Mouse (Mus musculus) layer of hippocampus, adult 18-20 months (tissue): ENCODE measurements at regions not wholly inside any gene's neighbourhood (a gene's known extent, or its start where the extent isn't known, plus 50 kb on each side); places are given as distances from the start of the nearest gene placed in this dataset.

ENCODE experiments used
- DNase-seq, 2 experiments: peaks; one replicate each; pipeline ENCODE4 v3.0.0; 2022; ENCODE audit warnings: low spot score in 2 of 2

DNA sequence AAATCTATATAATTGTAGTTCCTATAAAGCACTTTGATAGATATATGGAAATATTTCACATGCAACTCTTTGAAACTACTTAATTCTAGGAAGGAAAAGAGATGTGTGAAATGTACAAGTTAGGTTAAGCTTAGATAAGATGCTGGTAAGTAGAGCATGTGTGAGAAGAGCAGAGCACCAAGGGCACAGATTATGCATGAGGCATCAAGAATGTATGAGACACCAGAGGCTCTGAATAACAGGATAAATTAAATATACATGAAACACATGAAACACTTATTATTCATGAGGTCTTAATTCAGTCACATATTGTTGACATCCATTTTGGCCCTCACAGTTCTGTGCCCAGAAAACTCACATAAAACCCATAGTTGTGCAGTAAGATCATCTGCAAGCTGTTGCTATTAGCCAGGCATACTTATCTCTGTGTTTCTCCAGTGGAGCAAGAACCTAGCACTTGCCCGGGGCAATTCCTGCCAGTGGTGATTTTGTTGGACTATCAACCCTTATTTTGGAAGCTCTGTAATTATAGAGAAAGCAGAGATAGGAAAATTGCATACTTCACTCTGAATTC lies 556.1 kb downstream of the Plod2 start:
- DNase-seq: no peak

DNA sequence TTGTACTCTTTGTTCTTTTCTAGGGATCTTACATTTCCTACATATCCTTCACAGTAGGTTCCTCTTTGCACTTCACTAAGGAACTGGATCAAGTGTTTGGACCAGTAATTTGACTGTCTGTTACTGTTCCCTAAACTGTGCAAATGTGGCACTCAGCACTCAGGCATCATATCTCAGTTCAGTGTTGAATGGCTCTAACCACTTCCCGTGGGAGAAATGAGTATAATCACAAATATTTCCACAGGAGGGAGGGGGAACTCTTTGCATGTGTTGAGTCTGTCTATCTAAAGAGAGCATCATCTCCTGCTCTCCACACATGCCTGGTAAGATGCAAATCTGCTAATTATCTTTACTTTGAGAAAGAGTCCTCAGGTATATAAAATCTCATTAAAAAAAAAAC lies 588.5 kb downstream of the Plod2 start:
- DNase-seq: no peak

DNA sequence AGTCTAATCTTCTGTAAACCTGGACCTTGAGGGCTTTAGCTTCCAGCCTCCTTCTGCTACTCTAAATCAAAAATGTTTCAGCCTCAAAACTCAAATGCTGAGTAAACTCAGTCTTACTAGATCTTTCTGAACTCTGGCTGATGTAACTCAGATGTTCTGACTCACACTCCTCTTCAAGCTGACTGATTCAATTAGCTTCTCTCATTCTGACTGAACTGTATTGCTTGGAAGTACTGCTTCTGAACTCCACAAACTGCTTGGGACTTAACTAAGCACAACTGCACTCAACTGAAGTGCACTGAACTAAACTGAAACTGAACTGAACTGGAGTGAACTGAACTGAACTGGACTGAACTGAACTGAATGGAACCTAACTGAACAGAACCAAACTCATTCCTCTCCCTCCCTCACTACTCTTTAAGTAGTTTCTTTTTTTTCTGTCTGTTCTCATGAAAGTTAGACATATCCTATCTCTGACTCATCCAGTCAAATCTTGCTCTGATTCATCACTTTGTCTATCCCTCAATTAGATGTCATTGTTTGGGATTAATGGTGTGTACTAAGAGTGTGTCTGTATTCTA lies 589.7 kb downstream of the Plod2 start:
- no peak for DNase-seq

DNA sequence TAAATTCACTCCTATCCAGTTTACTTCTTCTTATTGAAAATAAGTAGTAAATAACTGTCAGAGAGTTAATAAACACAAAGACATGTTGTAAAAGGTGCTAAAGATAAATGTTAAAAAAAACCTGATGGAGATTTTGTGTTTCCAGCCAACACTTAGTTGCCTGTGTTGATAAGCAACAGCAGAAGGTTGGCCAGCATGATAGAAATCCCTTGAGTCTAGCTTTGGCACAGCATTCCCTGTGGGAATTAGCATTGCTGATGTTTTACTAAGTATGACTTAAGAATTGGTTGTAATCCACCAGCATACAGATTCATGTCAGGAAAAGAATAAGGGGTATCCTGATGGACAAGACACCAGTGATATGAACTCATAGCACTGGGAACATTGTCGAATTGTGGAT lies 594.3 kb downstream of the Plod2 start:
- DNase-seq: no peak

DNA sequence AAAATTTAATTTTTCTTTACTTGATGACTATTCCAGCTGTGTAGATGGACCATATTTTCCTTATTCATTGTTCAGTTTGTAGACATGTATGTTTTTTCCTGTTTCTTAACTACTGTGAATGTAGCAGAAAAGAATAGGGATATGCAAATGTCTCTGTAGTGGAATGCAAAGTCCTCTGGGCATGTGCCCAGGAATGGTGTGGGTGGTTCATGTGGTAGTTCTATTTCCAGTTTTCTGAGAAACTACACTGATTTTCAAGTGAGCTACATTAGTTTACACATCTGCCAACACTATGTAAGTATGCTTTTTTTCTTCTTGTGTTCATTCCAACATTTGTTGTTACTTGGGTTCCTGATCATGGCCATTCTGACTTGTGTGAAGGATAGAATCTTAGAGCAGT lies 628.0 kb downstream of the Plod2 start:
- DNase-seq: peak; percentile 5 to 39

DNA sequence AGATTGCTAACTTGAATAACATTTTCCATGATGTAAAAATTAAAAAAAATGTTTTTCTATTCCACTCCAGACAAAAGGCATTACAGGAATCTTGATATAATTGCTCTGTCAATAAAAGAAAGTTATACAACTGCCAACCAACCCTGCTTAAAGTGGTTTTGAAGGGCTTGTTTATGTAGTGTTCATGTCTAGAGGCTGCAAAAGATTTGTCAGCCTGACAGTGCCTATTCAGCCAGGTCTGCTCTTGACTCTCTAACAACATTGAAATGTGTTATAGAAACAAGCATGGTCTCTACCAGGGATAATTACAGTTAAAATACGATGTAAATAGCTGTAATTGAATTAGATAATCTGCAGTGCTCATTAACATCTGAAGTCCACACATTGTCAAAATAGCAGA lies 644.6 kb downstream of the Plod2 start:
- DNase-seq: no peak

DNA sequence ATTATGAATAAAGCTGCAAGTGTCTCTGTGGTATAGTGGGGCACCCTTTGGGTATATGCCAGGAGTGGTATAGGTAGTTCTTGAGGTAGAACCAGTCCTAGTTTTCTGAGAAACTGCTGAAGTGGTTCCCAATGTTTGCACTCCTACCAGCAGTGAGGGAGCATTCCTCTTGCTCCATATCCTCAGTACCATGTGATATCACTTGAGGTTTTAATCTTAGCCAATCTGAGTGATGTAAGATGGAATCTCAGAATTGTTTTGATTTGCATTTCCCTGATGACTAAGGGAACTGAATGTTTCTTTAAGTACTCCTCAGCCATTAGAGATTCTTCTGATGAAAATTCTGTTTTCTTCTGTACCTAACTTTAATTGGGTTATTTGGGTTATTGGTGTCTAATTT lies 690.5 kb downstream of the Plod2 start:
- no peak for DNase-seq

DNA sequence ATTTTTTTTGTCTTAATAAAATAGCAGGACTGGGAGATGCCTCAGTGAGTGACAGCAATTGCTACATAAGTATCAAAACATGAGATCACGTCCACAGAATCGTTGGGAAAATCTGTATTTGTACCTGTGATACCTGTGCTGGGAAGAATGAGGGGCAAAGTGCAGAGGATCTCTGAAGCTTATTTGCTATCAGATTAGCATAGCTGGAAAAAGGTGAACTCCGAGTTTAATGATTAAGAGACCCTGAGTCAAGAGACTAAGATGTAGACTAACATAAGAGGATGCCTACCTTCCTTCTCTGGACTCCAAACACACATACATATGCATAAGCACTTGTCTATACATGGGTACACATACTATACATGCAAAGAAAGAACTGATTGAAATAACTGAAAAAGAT lies 710.1 kb downstream of the Plod2 start:
- DNase-seq: no peak

DNA sequence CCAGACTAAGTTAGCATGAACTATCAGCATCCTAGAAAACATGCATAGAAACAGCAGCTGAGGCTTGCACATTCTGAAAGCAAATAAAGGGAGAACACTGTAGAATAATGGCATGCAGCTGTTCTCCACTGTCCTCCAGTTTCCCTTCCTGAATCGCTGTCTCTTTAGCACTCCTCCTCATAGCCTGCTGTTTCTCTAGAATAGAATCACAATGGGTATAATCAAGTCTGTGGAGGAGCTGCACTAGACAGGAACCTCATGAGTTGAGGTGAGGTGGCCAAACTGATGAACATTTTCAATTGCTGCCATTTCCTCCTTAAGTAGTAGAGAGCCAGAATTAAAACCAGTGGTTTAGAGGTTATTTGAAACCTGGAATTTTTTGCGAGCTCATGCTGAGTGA lies 755.3 kb downstream of the Plod2 start:
- no peak for DNase-seq

DNA sequence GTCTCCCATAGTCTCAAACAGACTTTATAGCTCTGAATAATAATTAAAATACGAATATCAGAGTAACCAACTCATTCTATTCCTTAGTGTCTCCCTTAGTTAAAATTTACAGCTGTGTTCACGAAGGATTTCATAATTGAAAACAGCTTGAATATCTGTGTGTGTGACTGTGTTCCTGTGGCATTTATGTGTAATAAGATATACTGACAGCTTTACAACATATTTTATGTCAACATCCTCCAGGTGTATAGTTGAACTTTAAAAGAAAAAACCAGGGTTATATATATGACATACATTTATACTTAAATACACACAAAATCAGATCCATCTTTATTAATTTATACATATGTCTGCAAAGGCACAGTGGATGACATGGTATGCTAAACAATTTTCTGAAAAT lies 764.7 kb downstream of the Plod2 start:
- DNase-seq: no peak

DNA sequence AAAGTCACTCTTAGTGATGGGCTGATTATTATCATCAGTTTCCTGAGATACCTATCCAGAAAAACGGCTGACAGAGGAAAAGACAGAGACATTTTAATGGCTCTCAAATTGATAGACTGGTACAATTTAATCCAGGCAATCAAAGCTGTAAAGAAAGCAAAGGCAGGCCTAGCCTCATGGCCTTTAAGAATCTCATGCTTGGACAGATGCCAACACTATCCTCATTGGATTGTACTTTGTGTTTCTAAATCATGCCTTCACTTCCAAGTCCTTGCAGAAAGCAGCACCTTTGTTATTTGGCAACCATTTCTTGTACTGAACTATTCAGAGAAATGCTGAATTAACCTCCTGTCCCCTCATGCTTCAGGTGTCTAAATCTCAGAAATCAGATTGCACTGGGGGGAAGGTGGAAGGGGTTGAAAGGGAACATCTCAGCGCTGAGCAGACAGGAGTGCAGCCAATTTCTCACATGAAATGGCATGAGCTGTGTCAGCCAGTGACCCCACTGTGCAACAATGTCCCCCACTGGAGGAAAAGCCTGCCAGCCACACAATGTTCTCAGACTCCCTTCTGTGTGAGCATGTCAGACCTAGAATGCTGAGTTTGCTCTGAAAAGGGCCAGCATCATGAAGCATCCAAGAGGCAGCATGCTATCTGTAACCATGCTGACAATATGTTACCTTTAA lies 787.1 kb downstream of the Plod2 start:
- no peak for DNase-seq
